Mouse (Mus musculus): ENCODE data around the gene Krt36.

Krt36 gene

DNA sequence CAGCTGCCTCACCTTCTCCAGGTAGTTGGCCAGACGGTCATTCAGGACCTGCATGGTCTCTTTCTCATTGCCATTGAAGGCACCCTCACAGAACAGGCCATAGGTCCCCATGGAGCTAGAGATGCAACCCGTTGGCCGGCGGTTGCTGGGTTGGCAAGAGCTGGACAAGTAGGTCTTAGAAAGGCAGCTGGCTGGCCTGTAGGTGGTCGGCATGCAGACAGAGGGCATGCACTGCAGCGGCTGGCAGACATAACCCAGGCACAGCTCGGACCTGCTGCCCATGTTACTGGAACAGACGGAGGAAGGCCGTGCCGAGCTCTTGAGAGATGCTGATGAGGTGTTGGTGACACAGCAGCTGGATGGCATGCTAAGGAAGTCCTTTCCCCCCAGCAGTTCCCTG lies 17.6 kb downstream of the Krt36 start, which contains the start of gene Krt32:
Gene Krt32, minus strand, starts transcription at position 366 of the 400 bp plus-strand sequence.
- DNase-seq, result no peak

DNA sequence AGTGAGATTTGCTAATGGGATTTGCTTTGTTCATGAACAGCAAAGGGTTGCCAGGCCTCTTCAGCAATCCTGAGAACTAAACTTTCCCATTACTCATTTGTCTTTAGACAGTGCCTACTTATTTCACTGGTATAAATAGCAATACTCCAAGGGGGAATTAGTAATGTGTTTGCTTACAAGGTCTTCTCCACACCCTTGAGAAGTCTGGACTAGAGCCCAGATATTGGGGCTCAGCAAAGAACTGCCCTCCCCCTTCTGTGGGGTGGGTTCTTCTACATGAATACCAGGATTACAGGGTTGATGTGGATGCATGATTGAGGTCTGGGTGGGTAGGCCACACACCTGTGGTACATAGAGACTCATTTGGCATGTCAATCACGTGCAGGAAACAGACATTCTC lies 31.6 kb downstream of the Krt36 start:
- no peak for DNase-seq

DNA sequence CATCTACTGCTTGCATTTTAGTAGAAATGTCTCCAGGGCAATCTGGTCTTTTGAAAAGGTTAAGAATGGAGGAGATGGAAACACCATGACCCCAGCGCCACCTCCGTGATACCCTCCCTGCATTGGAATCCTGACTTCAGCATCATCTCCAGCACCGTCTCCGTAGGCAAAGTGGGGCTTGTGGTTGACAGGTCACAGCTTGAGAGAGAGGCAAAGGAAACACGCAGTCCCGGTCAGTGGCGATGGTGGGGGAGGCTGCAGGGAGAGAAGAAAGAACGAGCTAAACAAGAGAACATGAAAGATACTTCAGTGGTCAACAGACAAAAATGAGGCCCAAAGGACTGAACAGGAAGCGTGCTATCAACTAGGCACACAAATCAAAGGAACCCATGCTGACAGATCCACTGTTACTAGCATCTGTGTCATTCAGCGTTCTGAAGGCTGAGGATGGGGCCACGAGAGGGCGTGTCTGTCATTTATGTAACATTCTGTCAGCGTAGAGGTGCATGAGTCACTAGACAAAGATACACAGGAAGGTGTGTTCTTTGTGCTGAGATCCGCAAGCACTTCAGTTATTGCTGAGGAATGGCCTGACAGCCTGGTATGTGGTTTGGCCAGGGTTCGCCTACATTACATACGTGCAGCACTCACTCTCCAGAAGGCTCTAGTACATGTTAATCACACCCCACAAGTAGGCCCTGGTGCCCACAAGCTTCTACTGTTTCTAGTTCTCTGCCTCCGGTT lies 38.0 kb downstream of the Krt36 start:
- DNase-seq, result peak; percentile 13

DNA sequence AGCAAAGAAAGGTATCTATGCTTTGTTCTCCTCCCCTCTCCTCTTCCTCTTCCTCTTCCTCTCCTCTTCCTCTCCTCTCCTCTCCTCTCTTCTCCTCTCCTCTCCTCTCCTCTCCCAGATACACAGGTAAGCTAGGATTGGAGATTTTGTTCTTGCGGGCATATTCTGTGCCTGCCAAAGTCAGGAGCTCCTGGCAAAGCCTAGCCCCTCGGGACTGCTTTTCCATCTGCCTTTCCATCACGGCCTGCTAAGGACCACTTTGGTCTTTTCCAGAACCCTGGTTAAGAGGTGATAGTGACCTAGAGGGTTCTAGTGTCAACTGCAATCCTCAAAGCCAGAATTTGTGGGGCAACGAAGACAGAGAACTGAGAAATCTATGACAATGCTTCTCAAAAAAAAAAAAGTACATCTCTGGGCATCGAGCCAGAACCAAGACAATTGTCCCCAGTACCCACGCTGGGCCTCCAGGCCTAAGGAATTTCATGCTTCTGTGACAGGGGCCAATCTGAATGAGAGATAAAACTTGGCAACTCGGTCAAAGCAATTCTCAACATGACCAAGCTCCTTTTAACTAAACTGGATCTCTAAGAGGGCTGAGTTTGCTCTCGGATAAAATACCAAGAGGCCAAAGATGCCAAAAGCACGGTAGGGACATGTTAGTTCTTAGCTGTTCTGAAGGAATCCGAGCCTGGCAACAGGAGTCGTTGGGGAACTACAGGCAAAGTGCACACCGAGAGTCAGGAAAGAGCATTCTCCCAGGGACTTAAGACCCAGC lies 39.0 kb downstream of the Krt36 start:
- DNase-seq, result no peak

DNA sequence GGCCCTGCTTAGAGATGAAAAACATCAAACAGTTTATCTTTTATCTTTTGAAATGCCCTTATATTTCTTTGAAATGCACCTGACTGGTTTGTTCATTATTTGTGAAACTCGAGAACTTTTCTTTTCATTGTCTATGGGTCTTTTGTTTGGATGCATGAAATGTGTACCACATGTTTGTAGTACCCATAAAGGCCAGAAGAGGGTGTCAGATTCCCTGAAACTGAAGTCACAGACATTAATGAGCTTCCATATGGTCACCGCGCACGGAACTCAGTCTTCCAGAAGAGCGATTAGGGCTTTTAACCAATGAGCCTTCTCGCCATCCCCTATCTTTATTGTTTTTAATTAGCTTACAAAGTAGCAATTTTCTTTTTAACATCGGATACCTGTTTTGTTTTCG lies 46.6 kb downstream of the Krt36 start:
- no peak for DNase-seq

DNA sequence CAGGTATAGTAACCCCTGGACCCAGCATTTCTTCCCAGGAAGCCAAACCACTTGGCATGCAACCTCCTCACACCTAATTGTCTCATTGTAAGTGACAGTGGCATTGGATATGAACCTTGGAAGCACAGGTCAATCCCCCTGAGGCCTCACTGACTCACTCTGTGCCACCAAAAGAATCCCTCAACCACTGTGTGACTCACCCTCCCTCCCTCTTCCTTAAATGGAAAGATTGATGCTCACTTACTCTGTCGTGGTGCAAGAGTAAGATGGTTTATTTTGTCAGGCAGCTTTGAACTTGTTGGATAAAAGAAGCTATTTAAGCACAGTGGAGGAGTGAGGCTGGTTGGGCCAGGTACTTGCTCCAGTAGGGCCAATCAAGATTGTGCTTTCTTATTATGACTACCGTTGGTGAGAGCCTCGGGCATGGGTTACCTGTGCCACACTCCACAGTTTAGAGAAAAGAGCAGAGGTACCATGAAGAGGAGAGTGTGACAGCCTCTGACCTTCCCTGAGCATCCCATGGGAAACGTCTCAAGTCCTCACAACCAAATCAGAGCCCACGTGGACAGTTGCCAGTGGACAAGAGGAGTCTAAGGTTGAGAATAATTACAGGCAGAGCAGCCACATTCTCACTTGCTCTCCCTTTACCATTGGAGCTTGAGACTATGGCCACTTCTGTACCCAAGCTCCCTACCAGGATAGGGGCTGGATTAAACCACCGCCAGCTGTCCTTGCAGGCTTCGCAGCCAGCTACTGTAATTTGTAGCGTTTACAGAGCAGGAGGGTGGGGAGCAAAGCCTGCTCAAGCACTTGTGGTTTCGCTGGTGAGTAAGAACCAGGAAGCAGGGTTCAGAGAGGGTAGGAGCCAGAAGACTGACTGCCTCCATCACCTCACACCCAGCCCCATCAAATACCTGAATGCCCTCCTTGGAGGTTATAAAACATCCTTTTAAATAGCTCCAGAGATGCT lies 49.5 kb downstream of the Krt36 start:
- no peak for DNase-seq

All from kidney, postnatal 10 days (tissue).